Mouse (Mus musculus): ENCODE data around the gene Mmrn1.
"Not testable (repeated sequence)": the region's sequence is repeated elsewhere in the genome, so short reads cannot be mapped to it uniquely, and the experiment has no call there.

Mmrn1 gene

GRCm38 (mm10) chr6:60924676-60925075 is at the start of gene Mmrn1:
TSS of gene Mmrn1 (plus strand) at chr6:60924976.
- not testable (repeated sequence) for DNase-seq (ENCODE audit: low read depth, low spot score)

- DNase-seq (ENCODE audit: low read depth, low spot score) = no peak
These were observed 44.4 kb upstream of the Mmrn1 start for GRCm38 (mm10) chr6:60880362-60880761.

GRCm38 (mm10) chr6:60881534-60881933 is 43.2 kb upstream of the Mmrn1 start:
- DNase-seq (ENCODE audit: low read depth, low spot score) = no peak

GRCm38 (mm10) chr6:60907272-60907671 is 17.5 kb upstream of the Mmrn1 start:
- DNase-seq (ENCODE audit: low read depth, low spot score) = no peak

- DNase-seq (ENCODE audit: low read depth, low spot score) = no peak
These were observed 6.6 kb downstream of the Mmrn1 start for GRCm38 (mm10) chr6:60931364-60931763.

- no peak for DNase-seq (ENCODE audit: low read depth, low spot score)
These were observed 10.1 kb downstream of the Mmrn1 start for GRCm38 (mm10) chr6:60934835-60935234.

GRCm38 (mm10) chr6:60935448-60936130 is 10.8 kb downstream of the Mmrn1 start:
- DNase-seq (ENCODE audit: low read depth, low spot score) = no peak

GRCm38 (mm10) chr6:60944178-60944577 is 19.4 kb downstream of the Mmrn1 start:
- no peak for DNase-seq (ENCODE audit: low read depth, low spot score)

- DNase-seq (ENCODE audit: low read depth, low spot score) = no peak
These were observed 19.8 kb downstream of the Mmrn1 start for GRCm38 (mm10) chr6:60944621-60945020.

GRCm38 (mm10) chr6:60950415-60950814 is 25.6 kb downstream of the Mmrn1 start:
- peak; percentile 5 for DNase-seq (ENCODE audit: low read depth, low spot score)

- no peak for DNase-seq (ENCODE audit: low read depth, low spot score)
These were observed 36.5 kb downstream of the Mmrn1 start for GRCm38 (mm10) chr6:60961285-60961684.

GRCm38 (mm10) chr6:60961838-60962237 is 37.1 kb downstream of the Mmrn1 start:
- DNase-seq (ENCODE audit: low read depth, low spot score) = no peak

- no peak for DNase-seq (ENCODE audit: low read depth, low spot score)
These were observed 37.9 kb downstream of the Mmrn1 start for GRCm38 (mm10) chr6:60962668-60963067.

GRCm38 (mm10) chr6:60963726-60964125 is 39.0 kb downstream of the Mmrn1 start:
- DNase-seq (ENCODE audit: low read depth, low spot score) = no peak

GRCm38 (mm10) chr6:60966931-60967330 is 42.2 kb downstream of the Mmrn1 start:
- DNase-seq (ENCODE audit: low read depth, low spot score) = no peak

GRCm38 (mm10) chr6:60969407-60969806 is 44.6 kb downstream of the Mmrn1 start:
- no peak for DNase-seq (ENCODE audit: low read depth, low spot score)

- no peak for DNase-seq (ENCODE audit: low read depth, low spot score)
These were observed 46.0 kb downstream of the Mmrn1 start for GRCm38 (mm10) chr6:60970811-60971210.

GRCm38 (mm10) chr6:60978610-60979009 is 53.8 kb downstream of the Mmrn1 start:
- no peak for DNase-seq (ENCODE audit: low read depth, low spot score)

GRCm38 (mm10) chr6:60979039-60979438 is 54.3 kb downstream of the Mmrn1 start:
- no peak for DNase-seq (ENCODE audit: low read depth, low spot score)

GRCm38 (mm10) chr6:60984360-60984759 is 59.6 kb downstream of the Mmrn1 start:
- no peak for DNase-seq (ENCODE audit: low read depth, low spot score)

GRCm38 (mm10) chr6:60985919-60986318 is 61.1 kb downstream of the Mmrn1 start:
- peak; percentile 25 for DNase-seq (ENCODE audit: low read depth, low spot score)

- no peak for DNase-seq (ENCODE audit: low read depth, low spot score)
These were observed 62.1 kb downstream of the Mmrn1 start for GRCm38 (mm10) chr6:60986914-60987313.

GRCm38 (mm10) chr6:60987804-60988203 is 63.0 kb downstream of the Mmrn1 start:
- no peak for DNase-seq (ENCODE audit: low read depth, low spot score)

GRCm38 (mm10) chr6:60992366-60992765 is 67.6 kb downstream of the Mmrn1 start:
- DNase-seq (ENCODE audit: low read depth, low spot score) = no peak

Measured in CD4-positive, CD25-positive, alpha-beta regulatory T cell, adult 2 months (primary cell).